8 mouse cellular contexts compared by ENCODE assay signal in genomic region chr19:4625829-4626535, GRCm38 (mm10). TPM values are rescaled to one million over a fixed set of nuclear protein-coding genes. Genes with fewer than 3 reads are reported as not detected.
DNase-seq lines count a peak whose midpoint lies in the region; ATAC-seq and TF ChIP-seq lines count a peak whose summit lies in the region.

No protein-coding gene starts in this region.

- 1% methylated on average over 35 of the region's 35 CpGs for WGBS in heart, adult 2 months
- WGBS in limb, embryonic 11.5 days = 2% methylated on average over 35 of the region's 35 CpGs
- under 1% methylated on average over 35 of the region's 35 CpGs for WGBS in olfactory bulb, adult 2 months

- TF ChIP-seq POLR2A in heart, adult 2 months (IDR thresholded peaks at IDR 0.05; ENCODE audit: insufficient read depth, low read depth, low read length) = no peak
- no peak for TF ChIP-seq POLR2A in olfactory bulb, adult 2 months (IDR thresholded peaks at IDR 0.05; ENCODE audit: insufficient read depth, low read depth, low read length)

- peak overlapping the region; percentile 99 for H3K9ac ChIP-seq in heart, adult 2 months (ENCODE audit: low read depth, low read length)
- H3K9ac ChIP-seq in limb, embryonic 11.5 days (ENCODE audit: low read length) = peak overlapping the region; percentile 97

- no peaks in the 10 kb centered on the region; the same call in 1 of the 2 replicates for H3K79me2 ChIP-seq in heart, adult 2 months (replicated peaks; ENCODE audit: control insufficient read depth, insufficient read depth, low read length)

- H3K4me2 ChIP-seq in limb, embryonic 11.5 days (ENCODE audit: low read depth, severe bottlenecking) = peak overlapping the region; percentile 80

- peak overlapping the region; percentile 94 for H3K27ac ChIP-seq in heart, adult 2 months
- H3K27ac ChIP-seq in limb, embryonic 11.5 days (replicated peaks; ENCODE audit: low read depth, low read length) = peak overlapping the region; percentile 84
- 0 out of 2 replicates have a peak overlapping the region, but pooled peaks have one; percentile 42 for H3K27ac ChIP-seq in olfactory bulb, adult 2 months (ENCODE audit: insufficient read depth, low read depth, low read length)

- TF ChIP-seq EP300 in heart, adult 2 months (IDR thresholded peaks at IDR 0.05; ENCODE audit: insufficient read depth, low read depth, low read length) = no peak

- DNase-seq in heart, adult 2 months = no peak
- no peak for DNase-seq in heart, postnatal 25 days (ENCODE audit: low spot score)
- DNase-seq in urinary bladder, postnatal 14 days (ENCODE audit: low spot score) = peak; percentile 43
- no peak for DNase-seq in urinary bladder, adult 18-20 months (ENCODE audit: low spot score in 2 of 2)
- DNase-seq in limb, embryonic 11.5 days (ENCODE audit: low spot score) = no peak
- no peak for DNase-seq in ovary, postnatal 36 days (ENCODE audit: low spot score)

- ATAC-seq in limb, embryonic 11.5 days (ENCODE audit: insufficient number of reproducible peaks, low FRiP score, low TSS enrichment, low read depth) = peak; percentile 51
- ATAC-seq in granulocyte monocyte progenitor cell, adult 5-6 weeks (replicated peaks; ENCODE audit: poor library complexity, severe bottlenecking) = no peak

- H3K4me3 ChIP-seq in heart, adult 2 months = peak overlapping the region; percentile 97
- H3K4me3 ChIP-seq in limb, embryonic 11.5 days (ENCODE audit: low read depth, low read length) = peak overlapping the region; percentile 91
- H3K4me3 ChIP-seq in olfactory bulb, adult 2 months (ENCODE audit: insufficient read depth, low read depth, low read length) = peak overlapping the region; percentile 97

- intact Hi-C loops in heart, adult 2 months (cut with DNase I) = loop anchor here (5.0 to 10.0 kb wide), 3 partner anchors 129 to 336 kb away; partner anchors contain the start of genes 2010003K11Rik, Ctsf and Mrpl11
- intact Hi-C loops in heart, postnatal 25 days (cut with DNase I) = loop anchor here (5.0 to 10.0 kb wide), 2 partner anchors 211 to 369 kb away; partner anchors contain the start of genes Ccdc87, Ccs and Npas4

- TF ChIP-seq CTCF in heart, adult 2 months (IDR thresholded peaks at IDR 0.05) = no peak
- TF ChIP-seq CTCF in olfactory bulb, adult 2 months (IDR thresholded peaks at IDR 0.05; ENCODE audit: insufficient read depth, low read depth, low read length) = no peak

- H3K27me3 ChIP-seq in heart, adult 2 months (ENCODE audit: control insufficient read depth, insufficient read depth, low read length) = no peaks in the 10 kb centered on the region
- H3K27me3 ChIP-seq in limb, embryonic 11.5 days (ENCODE audit: control insufficient read depth, insufficient read depth, low read length) = no peaks in the 10 kb centered on the region

- H3K36me3 ChIP-seq in heart, adult 2 months (ENCODE audit: control insufficient read depth, insufficient read depth, low read length) = no peaks in the 10 kb centered on the region
- peaks cover 10% of the 10 kb centered on the region; the same call in 1 of the 2 replicates for H3K36me3 ChIP-seq in limb, embryonic 11.5 days (ENCODE audit: control insufficient read depth, insufficient read depth, low read length)

- no peaks in the 10 kb centered on the region for H3K9me3 ChIP-seq in limb, embryonic 11.5 days (ENCODE audit: control insufficient read depth, low read length)

- H3K4me1 ChIP-seq in heart, adult 2 months (ENCODE audit: control insufficient read depth, insufficient read depth, low read length) = peaks cover 4% of the 10 kb centered on the region
- peaks cover 6% of the 10 kb centered on the region for H3K4me1 ChIP-seq in limb, embryonic 11.5 days (ENCODE audit: control insufficient read depth, insufficient read depth, low read length)
- H3K4me1 ChIP-seq in olfactory bulb, adult 2 months (ENCODE audit: control insufficient read depth, insufficient read depth, low read length) = peaks cover 10% of the 10 kb centered on the region; the same call in 1 of the 2 replicates

RNA-seq across cellular contexts. Expression of gene Rce1, which starts 0.5 kb away (rescaled TPM):
- total RNA-seq in heart, adult 2 months (2021) = 1 to 10 TPM; 7.1 to 8.7 TPM
- 35.7 and 37.3 TPM in 2 replicates for polyA plus RNA-seq in heart, adult 2 months (2012; rRNA removed)
- 10 to 100 TPM; 10.9 to 11.1 TPM for total RNA-seq in heart, postnatal 25 days (2021)
- 68.5 and 75.2 TPM in 2 replicates for polyA plus RNA-seq in limb, embryonic 11.5 days (2014; fragmentation: Nextera tagmentation; extraction: Ambion mirVana)
- polyA plus RNA-seq in olfactory bulb, adult 2 months (2012; ENCODE audit: insufficient read depth, insufficient read length, low replicate concordance, missing spikeins) = not detected in 2 replicates
- 30.4 and 40.9 TPM in 2 replicates for total RNA-seq in granulocyte monocyte progenitor cell, adult 5-6 weeks (2014; fragmentation: Nextera tagmentation)
- total RNA-seq in granulocyte monocyte progenitor cell, adult 5-6 weeks (2017) = 19.6 and 28.2 TPM in 2 replicates

RNA-seq across cellular contexts. Expression of gene Lrfn4, which starts 10.5 kb away (rescaled TPM):
- total RNA-seq in heart, adult 2 months (2021) = 1 to 10 TPM; 7.7 to 9.4 TPM
- 12.4 and 15.3 TPM in 2 replicates for polyA plus RNA-seq in heart, adult 2 months (2012; rRNA removed)
- total RNA-seq in heart, postnatal 25 days (2021) = 10 to 100 TPM in 1 of 2 experiments, 1 to 10 TPM in 1; 9.5 to 10.5 TPM
- polyA plus RNA-seq in limb, embryonic 11.5 days (2014; fragmentation: Nextera tagmentation; extraction: Ambion mirVana) = 8.9 and 9.1 TPM in 2 replicates
- not detected in 2 replicates for polyA plus RNA-seq in olfactory bulb, adult 2 months (2012; ENCODE audit: insufficient read depth, insufficient read length, low replicate concordance, missing spikeins)
- total RNA-seq in granulocyte monocyte progenitor cell, adult 5-6 weeks (2014; fragmentation: Nextera tagmentation) = 2.6 and 3.5 TPM in 2 replicates
- total RNA-seq in granulocyte monocyte progenitor cell, adult 5-6 weeks (2017) = 1.8 and 3.7 TPM in 2 replicates

Comparison
In these comparisons a context has a peak if more than half of its experiments do, and no peak if none do; other contexts are left out.
1. H3K27ac ChIP-seq: peak in every context shown above with its lines; median percentile 94 in heart, adult 2 months; 84 in limb, embryonic 11.5 days; 42 in olfactory bulb, adult 2 months.